Mouse (Mus musculus) left cerebral cortex, postnatal 10 days (tissue): ENCODE results near the gene Parg. TPM values are rescaled to one million over a fixed set of nuclear protein-coding genes. Genes with fewer than 3 reads are reported as not detected.

Source experiments
- DNase-seq, 2 experiments: peaks; one replicate each; pipeline ENCODE4 v3.0.0; 2021 to 2022; ENCODE audit warnings: low spot score in 2 of 2, mixed read lengths in 1 of 2; ENCODE audit errors: extremely low spot score in 1 of 2
- intact Hi-C: fragments of 180-260 bp; cut with DNase I; formaldehyde crosslinking; loops from one replicate; pipeline ENCODE4 v1.15.1; 2025
- total RNA-seq, 2 experiments: library from RNA; stranded (reverse); gene quantifications; 2 replicates each; pipeline ENCODE4 v1.2.3; 2021

The Parg gene
- 10 to 100 TPM; 36.8 to 38.4 TPM for total RNA-seq

DNA sequence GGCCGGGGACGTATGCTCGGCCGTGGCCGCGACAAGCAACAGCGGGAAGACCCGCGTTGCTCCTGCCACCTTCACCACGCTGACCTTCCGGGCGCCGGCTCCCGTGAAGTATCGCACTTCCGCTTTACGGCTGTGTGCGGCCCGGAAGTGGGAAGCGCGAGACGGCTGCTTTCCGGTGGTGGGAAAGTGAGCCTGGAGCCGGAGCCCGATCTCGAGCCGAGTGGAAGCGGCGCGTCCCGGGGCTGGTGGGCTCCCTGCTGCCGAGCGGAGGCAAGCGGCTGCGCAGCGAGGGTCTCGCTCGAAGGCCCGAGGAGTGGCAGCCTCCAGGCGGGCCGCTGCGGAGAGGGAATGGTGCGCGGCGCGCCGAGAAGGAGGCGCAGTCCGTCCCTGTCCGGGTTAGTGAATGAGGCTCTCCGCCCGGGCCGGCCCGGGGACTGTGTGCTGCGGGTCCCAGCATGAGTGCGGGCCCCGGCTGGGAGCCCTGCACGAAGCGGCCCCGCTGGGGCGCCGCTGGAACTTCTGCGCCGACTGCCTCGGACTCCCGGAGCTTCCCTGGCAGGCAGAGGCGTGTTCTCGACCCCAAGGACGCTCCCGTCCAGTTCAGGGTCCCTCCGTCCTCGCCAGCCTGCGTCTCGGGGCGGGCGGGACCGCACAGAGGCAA lies at the start of gene Parg, which contains the start of gene Timm23:
Parg (plus strand) TSS at position 159 of the 661 bp plus-strand sequence.
Timm23 (minus strand) TSS at position 108 of the 661 bp plus-strand sequence.
- intact Hi-C loops: no loop called here

DNA sequence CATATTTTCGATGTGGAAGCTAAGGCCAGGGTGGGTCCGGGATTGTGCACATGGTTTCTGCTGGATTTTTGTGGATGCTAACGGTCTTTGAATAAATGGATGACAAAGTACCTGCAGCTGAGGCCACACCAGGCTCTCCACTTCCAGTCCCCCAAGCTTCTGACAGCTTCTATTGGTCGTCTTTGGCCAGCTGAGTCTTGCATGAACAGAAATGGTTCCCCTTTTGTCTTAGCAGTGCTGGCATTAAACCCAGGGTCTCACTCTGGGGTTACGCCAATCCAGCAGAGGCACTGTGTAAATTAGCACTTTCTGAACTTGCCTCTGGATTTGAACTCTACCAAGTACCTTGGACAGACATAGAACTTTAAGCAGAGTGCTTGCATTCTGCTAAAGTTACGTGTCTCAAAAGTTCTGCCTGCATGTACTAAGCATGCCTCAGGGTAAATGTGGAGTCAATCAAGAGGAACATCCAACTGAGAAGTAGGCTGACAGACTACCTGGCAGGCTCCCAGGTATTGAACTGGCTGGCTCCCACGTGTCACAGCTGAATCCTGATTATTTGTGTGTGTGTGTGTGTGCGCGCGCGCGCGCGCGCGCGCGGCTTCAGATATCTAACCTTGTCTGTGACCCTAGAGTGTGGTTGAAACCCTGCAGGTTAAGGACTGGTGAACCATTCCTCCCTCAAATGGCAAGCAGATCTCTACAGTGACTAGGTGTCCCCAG lies 49.3 kb upstream of the Parg start:
- intact Hi-C loops: no loop called here
- DNase-seq: no peak

More for the DNA sequence above, at the start of gene Parg, which contains the start of gene Timm23:
- DNase-seq: peak; percentile 79 to 92

DNA sequence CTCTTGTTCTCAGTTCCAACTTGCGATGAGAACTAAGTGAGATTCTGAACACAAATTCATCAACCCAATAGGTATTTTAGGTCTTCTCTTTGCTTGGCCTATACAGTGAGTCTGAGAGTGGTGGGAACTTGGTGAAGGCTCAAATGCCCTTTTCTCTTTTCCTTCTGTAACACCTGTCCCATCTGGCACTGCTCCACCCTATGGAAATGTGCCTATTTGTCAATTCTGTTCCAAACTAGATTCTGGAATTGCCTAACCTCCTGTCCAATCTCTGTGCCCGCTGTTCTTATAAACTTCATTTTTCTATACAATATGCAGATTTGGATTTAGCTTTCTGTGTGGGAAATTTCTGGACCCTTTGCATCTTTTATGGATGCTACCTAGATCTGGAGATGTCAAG lies 48.6 kb upstream of the Parg start:
- no peak for DNase-seq
- intact Hi-C loops: no loop called here

- intact Hi-C loops: no loop called here
- no peak for DNase-seq
Observed at GRCm38 (mm10) chr14:32154758-32155157, 47.0 kb upstream of the Parg start.

DNA sequence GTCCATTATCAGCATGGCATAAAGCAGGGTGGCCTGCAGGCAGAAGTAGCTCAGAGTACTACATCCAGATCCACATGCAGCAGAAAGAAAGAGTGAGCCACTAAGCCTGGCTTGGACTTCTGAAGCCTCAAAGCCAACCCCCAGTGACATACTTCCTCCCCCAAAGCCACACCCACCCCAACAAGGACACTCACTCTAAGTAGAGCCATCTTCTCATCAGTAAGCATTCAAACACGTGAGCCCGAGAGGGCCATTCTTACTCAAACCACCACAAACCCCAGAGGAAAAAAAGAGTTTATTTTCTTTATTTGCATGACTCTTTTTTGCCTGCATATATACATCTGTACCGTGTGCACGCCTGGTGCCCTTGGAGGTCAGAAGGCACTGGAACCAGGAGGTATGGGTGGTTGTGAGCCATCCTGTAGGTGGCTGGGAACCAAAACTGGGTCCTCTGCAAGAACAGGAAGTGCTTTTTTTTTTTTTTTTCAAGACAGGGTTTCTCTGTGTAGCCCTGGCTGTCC lies 42.5 kb upstream of the Parg start:
- intact Hi-C loops: no loop called here
- DNase-seq: peak in 1 of 2 experiments; percentile 34

GRCm38 (mm10) chr14:32159690-32160246 lies 42.0 kb upstream of the Parg start, which contains the start of gene Ncoa4:
TSS of gene Ncoa4 (plus strand) at chr14:32159865.
- DNase-seq: peak; percentile 98 to 99
- intact Hi-C loops: no loop called here

DNA sequence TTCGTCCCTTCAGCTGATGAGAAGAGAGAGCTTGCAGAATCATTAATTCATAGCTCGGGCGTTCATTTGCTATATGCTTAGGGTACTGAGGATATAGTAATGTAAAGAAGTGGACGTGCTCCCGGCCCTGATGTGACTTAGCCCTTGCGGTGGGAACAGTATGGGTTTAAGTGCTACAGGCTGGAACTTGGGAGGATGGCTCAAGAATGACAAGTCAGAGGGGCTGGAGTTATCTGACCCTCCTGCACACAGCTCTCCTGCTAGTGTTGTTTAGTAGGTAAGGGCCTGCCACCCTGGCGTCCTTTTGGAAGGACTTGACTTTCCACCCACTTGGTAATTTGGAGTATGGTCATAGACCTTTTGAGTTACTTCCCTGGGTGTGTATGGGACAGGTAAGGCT lies 41.2 kb upstream of the Parg start:
- intact Hi-C loops: no loop called here
- no peak for DNase-seq

- DNase-seq: no peak
- intact Hi-C loops: no loop called here
Observed at GRCm38 (mm10) chr14:32161090-32161885, 40.5 kb upstream of the Parg start.

DNA sequence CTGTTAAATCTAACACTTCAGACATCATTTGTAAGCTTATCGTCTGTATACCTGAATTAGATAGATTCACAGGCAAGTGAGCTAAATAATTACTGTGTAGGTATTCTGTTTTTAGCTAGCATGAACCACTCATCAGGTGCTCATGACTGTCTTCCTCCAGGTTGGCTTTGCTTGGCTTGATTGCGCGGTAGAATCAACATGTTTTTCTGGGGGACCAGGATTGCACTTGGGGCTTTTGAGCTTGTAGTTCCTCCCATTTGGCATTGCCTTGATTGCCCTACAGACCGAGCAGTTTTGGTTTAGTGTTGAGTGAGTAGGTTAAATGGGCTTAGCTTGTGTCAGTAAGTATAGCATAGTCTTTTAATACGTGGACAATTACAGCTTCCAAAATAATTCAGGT lies 39.5 kb upstream of the Parg start:
- intact Hi-C loops: no loop called here
- no peak for DNase-seq

GRCm38 (mm10) chr14:32163203-32163888 lies 38.4 kb upstream of the Parg start:
- intact Hi-C loops: no loop called here
- no peak for DNase-seq

GRCm38 (mm10) chr14:32164173-32165051 lies 37.3 kb upstream of the Parg start:
- no peak for DNase-seq
- intact Hi-C loops: no loop called here

DNA sequence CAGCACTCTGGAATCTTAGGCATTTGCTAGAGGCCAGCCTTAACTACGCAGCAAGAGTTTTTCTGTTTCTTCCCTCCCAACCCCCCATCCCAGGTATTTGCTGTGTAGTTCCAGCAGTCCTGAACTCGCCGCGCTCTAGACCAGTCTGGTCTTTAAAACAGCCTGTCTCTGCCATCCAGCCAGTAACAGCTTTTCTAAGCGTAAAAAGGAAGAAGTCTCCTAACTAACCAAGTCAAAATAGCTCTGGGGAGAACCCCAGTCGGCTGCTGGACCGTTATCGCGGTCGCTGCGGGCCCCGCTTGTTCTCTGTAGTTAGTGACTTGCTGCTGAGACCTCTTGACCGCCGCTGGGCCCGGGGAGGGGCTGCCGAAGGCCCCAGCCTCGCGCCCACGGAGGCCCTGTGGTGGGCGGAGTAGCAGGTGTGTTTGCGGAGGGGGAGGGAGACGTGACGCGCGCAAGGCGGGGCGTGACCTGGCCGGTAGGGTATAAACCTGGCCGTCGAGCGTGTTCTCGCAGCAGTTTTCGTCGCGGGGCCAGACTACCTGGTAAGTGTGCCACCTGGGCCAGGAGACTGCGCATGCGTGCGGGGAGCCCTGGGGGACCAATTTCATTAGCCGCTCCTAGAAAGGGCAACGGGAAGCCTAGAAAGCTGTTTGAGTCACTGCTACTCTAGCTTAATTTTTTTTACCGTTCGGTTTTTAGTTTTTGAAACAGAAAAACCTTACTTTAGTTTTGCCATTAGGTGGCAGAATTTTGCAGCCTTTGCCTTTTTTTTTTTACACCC lies 36.3 kb upstream of the Parg start:
- peak in 1 of 2 experiments; percentile 75 for DNase-seq
- intact Hi-C loops: no loop called here

GRCm38 (mm10) chr14:32166062-32166441 lies 35.7 kb upstream of the Parg start:
- intact Hi-C loops: no loop called here
- no peak for DNase-seq

DNA sequence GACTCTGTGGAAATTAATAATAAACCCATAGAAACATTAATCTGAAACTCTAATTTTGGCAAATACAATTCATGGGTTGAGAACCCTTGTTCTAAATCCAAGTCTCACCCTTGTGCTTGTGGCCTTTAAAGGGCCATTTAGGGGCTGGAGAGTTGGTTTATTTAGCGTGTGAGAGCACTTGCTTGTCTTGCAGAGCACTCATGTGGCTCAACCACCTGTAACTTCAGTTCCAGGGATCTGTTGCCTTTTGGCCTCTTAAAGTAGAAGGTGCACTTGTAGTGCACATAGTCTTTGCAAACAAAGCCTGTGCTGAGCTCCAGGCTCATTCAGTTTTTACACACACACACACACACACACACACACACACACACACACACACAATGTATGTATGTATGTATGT lies 34.9 kb upstream of the Parg start:
- intact Hi-C loops: no loop called here
- no peak for DNase-seq

GRCm38 (mm10) chr14:32167326-32167725 lies 34.4 kb upstream of the Parg start:
- intact Hi-C loops: no loop called here
- DNase-seq: no peak

DNA sequence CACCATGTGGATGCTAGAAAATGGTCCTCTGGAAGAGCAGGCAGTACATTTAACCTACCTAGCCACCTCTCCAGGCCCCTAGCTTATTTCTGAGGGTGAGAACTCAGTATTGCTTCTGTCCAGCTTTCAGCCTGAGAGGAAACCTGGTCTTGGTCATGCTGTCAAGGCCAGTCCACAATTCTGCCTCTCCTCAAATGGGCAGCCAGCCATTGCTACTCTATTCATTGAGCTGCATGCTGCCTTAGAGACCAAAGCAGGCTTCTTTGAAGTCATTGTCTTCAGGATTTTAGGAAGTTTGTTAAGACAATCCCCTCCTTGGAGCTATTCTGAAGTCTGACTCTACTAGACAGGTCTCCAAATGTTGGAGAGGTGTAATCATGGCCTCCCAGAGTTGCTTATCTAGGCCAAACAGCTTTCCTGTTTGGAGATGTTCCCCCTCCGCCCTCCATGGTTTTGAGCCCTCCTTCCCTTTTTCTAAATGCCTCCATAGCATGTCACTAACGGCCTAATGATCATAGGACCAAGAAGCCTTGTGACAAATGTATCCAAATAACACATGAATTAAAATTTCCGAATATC lies 33.0 kb upstream of the Parg start:
- intact Hi-C loops: no loop called here
- peak in 1 of 2 experiments; percentile 43 for DNase-seq

DNA sequence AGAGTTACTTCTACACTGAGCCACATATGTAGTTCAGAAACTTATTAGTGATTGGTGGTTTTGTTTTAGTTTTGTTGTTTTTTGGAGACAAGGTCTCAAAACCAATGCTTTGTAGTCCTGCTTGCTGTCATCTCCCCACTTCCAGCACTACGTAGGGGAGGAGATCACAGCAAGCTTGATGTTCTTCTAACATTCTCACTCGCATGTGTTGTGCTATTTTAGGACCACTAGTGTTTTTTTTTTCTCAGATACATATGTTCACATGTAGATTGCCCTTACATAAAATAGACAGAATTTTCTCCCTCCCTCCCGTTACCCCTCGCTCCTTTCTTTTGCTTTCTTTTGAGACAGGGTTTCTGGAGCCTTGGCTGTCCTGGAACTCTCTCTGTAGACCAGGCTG lies 31.6 kb upstream of the Parg start:
- intact Hi-C loops: no loop called here
- DNase-seq: no peak
